Mouse (Mus musculus) frontal cortex, postnatal 14 days (tissue): ENCODE data around the gene Itga11.
"Not testable (repeated sequence)": the region's sequence is repeated elsewhere in the genome, so short reads cannot be mapped to it uniquely, and the experiment has no call there.

ENCODE experiments used
- DNase-seq, 2 experiments: peaks; one replicate each; pipeline ENCODE4 v3.0.0; 2022; ENCODE audit warnings: low spot score in 2 of 2

The Itga11 gene

GRCm38 (mm10) chr9:62817828-62818614, 140.4 kb downstream of the Itga11 start:
- DNase-seq, result no peak

- no peak for DNase-seq
These were observed 141.9 kb downstream of the Itga11 start for GRCm38 (mm10) chr9:62819494-62819893.

GRCm38 (mm10) chr9:62819910-62820309, 142.3 kb downstream of the Itga11 start:
- not testable (repeated sequence) for DNase-seq

GRCm38 (mm10) chr9:62820829-62821228, 143.2 kb downstream of the Itga11 start:
- no peak for DNase-seq

GRCm38 (mm10) chr9:62821811-62822210, 144.2 kb downstream of the Itga11 start:
- no peak for DNase-seq

- DNase-seq, result no peak
These were observed 148.3 kb downstream of the Itga11 start for GRCm38 (mm10) chr9:62825791-62826393.

GRCm38 (mm10) chr9:62826456-62826855, 148.8 kb downstream of the Itga11 start:
- DNase-seq, result no peak

GRCm38 (mm10) chr9:62827939-62828652, 150.5 kb downstream of the Itga11 start:
- DNase-seq, result no peak

- DNase-seq, result peak; percentile 87 to 91
These were observed 151.0 kb downstream of the Itga11 start for GRCm38 (mm10) chr9:62828662-62829086.

GRCm38 (mm10) chr9:62829877-62830276, 152.3 kb downstream of the Itga11 start:
- DNase-seq, result no peak
